Mouse (Mus musculus) embryonic fibroblast, embryonic 13.5 days (primary cell): ENCODE measurements around the gene D430019H16Rik.

Experiments
- CTCF ChIP-seq: IDR thresholded peaks from 2 replicates; pipeline ENCODE4 v1.5.1; 2011; ENCODE audit warnings: mild to moderate bottlenecking, control low read depth, low read length, moderate library complexity, borderline replicate concordance; ENCODE audit not compliant: insufficient read depth
- POLR2A ChIP-seq: IDR thresholded peaks from 2 replicates; pipeline ENCODE4 v1.6.1; 2011; ENCODE audit warnings: low read depth, mild to moderate bottlenecking, control low read depth, low read length, moderate library complexity

DNA sequence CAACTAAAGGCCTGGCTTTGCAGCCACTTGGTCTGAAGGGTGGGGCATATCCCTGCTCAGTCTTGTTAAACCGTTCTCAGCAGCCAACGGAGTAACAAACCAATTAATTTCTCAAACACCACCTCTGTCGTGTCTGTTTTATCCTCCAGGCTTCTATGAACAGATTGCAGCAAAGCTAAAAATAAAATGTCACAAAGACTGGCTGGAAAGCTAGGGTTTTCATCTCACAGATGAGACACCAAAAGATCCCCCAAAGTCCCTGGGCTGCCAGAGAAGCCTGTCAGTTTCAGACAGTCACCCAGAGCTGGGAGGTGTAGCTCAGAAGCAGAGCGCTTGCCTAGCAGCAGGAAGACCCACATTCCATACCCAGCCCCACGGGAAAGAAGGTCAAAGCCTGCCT lies 15.4 kb upstream of the D430019H16Rik start:
- TF ChIP-seq POLR2A = no peak
- TF ChIP-seq CTCF = no peak
